Mouse (Mus musculus) left cerebral cortex, adult 8-10 months (tissue): ENCODE measurements around the gene Dnase1l2. TPM values are rescaled to one million over a fixed set of nuclear protein-coding genes. Genes with fewer than 3 reads are reported as not detected.

ENCODE experiments used
- DNase-seq, 2 experiments: peaks; one replicate each; pipeline ENCODE4 v3.0.0; 2022; ENCODE audit warnings: low spot score in 2 of 2
- total RNA-seq, 4 experiments: library from RNA; stranded (reverse); gene quantifications; 2 replicates each; pipeline ENCODE4 v1.2.4; 2022

Gene Dnase1l2
- total RNA-seq, result 1 to 10 TPM; 3.7 to 6.9 (median 5.1) TPM

DNA sequence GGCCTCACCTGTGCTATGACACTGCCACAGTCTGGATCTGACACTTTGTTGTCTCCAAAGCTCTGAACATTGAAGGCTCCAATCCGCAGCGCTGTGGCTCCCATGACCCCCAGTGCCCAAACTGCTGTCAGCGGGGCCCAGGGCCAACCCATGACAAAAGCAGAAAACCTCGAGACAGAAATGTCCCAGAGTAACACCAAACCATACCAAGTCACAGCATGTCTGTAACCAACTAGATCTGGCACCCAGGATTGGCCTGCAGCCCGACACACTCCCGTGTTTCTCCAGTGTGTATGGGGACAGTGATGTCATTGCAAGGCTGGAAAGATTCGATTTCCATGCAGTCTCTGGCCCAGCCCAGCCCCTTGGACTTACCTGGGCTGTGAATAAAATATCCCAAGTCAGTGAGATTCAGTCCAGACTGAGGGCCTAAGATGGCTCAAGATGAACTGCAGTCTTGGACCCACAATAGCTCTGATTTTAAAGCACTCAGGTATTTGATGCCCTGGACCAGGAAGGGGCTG lies at the start of gene Dnase1l2:
Dnase1l2 (minus strand) TSS at position 474 of the 524 bp plus-strand sequence.
- DNase-seq, result no peak

DNA sequence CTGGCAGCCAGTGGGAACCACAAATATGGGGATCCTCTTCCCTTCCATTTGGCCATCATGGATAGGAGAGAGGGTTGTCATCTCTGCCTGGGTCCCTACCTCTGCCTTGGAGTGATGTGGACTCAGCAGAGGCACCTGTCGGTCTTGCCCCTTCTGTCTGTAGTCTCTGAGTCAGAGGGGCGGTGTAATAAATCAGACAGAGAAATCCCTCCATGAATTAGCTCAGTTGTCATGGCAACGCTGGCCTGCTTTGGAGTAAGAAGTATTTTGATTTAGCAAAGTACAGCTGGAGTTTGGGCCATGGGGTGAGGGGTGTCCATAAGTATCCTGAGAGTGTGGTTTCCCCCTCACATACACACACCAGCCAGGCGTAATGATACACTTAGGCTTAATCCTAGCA lies 47.5 kb upstream of the Dnase1l2 start:
- no peak for DNase-seq

DNA sequence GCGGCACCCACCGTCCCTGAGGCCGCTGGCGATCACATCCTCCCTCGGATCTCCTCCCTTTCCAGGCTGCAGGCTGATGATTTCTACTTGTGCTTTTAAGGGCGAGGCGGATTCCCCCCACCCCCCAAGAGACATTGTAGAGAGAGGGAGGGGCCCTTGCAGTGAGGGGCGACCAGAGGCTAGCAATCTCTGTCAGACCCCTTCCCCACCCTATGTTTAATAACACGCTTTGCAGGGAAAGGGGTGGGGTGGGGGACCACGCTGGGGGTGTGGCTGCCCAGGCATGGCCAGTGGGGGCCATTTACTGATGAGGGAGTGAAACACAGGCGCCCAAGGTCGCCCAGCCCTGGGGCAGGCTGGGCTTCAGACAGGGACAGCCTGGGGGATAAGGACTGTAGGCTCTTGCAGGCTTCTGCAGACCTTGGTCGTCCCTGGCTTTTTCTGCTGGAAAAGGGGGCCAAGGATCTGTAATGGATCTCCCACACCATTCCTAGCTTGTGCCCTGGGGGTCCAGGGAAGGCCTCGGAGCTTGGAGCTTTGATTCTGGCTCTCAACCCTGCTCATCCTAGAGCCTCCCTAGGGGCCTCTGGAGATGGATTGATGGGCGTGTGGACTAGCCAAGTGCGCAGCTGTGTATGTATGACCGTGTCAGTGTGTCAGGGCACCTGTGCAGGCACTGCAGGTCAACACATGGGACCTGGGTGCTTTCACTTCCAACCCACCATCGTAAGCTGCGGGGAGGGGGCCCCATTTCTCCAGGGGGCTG lies 46.5 kb upstream of the Dnase1l2 start:
- no peak for DNase-seq

GRCm38 (mm10) chr17:24488662-24489264 lies 45.9 kb upstream of the Dnase1l2 start:
- peak in 1 of 2 experiments; percentile 33 for DNase-seq

GRCm38 (mm10) chr17:24488186-24488661 lies 45.3 kb upstream of the Dnase1l2 start, which contains the start of gene Caskin1:
Gene Caskin1 (plus strand): TSS chr17:24488601.
- DNase-seq, result peak in 1 of 2 experiments; percentile 77

DNA sequence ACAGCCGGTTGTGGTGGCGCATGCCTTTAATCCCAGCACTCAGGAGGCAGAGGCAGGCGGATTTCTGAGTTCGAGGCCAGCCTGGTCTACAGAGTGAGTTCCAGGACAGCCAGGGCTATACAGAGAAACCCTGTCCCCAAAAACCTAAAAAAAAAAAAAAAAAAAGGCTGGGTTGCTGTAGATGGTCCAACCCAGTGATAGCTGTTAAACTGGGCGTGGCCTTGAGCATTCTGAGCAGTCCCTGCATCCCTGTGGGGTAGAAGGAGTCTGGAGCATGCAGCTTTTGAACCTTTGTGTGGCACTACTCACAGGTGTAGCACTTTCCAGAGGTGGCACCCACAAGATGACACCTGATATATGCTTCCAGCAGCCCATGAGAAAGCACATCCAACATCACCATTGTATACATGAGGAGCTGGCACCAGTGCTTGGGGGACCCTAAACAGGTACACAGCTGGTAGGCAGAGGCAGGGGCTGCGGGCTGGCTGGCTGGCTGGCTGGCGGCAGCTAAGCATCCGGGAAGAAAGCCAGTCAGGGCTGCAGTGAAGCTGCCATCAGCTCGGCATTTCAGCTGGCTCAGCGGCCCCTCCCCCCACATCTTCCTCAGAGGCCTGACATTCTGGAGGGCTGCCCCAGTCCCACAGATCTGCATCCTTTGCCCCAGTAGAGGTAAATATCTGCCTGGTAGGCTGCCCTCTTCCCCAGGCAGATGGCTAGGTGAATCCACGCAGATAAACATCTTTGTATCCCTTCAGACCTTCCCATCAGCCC lies 42.4 kb upstream of the Dnase1l2 start:
- no peak for DNase-seq

DNA sequence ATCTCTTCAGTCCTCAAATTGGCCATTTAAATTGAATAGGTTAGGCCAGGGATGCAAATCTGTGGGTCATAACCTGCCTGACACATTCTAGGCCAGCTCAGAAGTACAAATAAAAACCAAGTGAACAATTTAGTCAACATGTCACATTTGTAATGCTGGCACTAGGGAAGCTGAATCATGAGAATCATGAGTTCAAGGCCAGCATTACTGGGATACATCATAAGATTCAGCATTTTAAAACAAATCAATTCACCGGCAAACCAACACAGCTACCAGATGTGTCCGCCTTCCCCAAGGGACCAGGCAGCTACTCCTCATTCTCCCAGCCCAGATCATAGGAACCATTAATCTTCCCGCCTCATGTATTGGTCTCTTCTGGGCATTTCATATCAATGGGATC lies 40.6 kb upstream of the Dnase1l2 start:
- no peak for DNase-seq

DNA sequence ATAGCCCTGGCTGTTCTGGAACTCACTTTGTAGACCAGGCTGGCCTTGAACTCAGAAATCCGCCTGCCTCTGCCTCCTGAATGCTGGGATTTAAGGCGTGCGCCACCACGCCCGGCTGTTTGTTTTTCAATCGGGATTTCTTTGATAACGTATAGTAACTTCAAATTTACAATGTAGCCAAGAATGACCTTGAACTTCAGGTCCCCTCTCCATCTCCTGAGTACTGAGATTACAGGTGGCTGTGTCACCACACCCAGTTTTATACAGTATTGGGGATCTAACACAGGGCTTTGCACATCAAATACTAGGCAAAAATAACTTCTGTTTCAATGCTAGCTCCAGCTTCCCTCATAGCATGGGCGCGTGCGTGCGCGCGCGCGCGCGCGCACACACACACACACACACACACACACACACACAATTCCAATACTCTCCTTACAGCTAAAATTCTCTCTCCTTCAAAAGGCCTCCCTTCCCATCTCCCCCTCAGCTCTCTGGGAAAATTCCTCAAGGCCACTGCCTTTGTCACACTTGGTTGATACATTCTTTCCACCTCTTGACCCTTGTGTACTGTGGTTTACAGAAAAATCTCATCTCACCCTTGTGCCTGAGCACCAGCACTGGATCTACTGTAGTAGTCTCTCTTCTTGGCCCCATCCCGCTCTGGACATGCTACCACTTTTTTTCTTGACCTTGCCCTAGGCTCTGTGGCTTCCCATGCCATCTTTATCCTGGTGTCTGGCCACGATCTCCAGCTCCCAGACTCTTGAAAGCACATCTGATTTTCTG lies 38.3 kb upstream of the Dnase1l2 start:
- DNase-seq, result no peak

GRCm38 (mm10) chr17:24480201-24480826 lies 37.4 kb upstream of the Dnase1l2 start:
- DNase-seq, result no peak

GRCm38 (mm10) chr17:24479431-24479830 lies 36.5 kb upstream of the Dnase1l2 start:
- no peak for DNase-seq

GRCm38 (mm10) chr17:24478663-24479380 lies 35.9 kb upstream of the Dnase1l2 start, which contains the start of gene Mlst8:
Gene Mlst8 (minus strand): TSS chr17:24479078.
- DNase-seq, result peak; percentile 93 to 96

GRCm38 (mm10) chr17:24477985-24478600 lies 35.2 kb upstream of the Dnase1l2 start:
- DNase-seq, result no peak

GRCm38 (mm10) chr17:24477053-24477984 lies 34.4 kb upstream of the Dnase1l2 start:
- no peak for DNase-seq

GRCm38 (mm10) chr17:24476022-24476776 lies 33.3 kb upstream of the Dnase1l2 start:
- DNase-seq, result no peak

DNA sequence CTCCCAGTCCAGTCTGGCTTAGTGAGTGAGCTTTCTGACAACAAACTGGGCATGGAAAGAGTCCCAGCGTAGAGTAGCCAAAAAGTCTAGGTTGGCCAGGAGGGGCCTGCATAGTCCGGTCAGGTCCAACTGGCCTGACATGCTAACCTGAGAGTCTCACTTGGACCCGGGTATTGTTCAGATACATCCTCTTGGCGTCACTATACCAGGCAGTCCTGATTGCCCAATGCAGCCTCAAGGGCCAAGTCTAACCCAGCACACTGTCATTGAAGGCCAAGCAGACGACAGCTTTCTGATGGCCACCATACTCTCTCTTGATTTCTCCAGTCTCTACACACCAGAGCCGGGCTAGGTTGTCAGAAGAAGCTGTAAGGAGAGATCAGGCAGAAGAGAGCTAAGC lies 32.7 kb upstream of the Dnase1l2 start:
- no peak for DNase-seq

GRCm38 (mm10) chr17:24474557-24474956 lies 31.7 kb upstream of the Dnase1l2 start:
- no peak for DNase-seq

- no peak for DNase-seq
Measured at GRCm38 (mm10) chr17:24473612-24474275, 30.8 kb upstream of the Dnase1l2 start, which contains the start of gene Bricd5. Gene Bricd5 (plus strand): TSS chr17:24473884.
